Mouse (Mus musculus) C2C12 (cell line): ENCODE measurements around the gene Dpy30.
"Not testable (repeated sequence)": the region's sequence is repeated elsewhere in the genome, so short reads cannot be mapped to it uniquely, and the experiment has no call there.

Experiments used
- CTCF ChIP-seq: IDR thresholded peaks from one replicate; pipeline ENCODE4 v1.5.1; 2011; ENCODE audit not compliant: control insufficient read depth, insufficient read depth, insufficient read length
- MYOD1 ChIP-seq: IDR thresholded peaks from one replicate; pipeline ENCODE4 v1.6.1; 2011; ENCODE audit warnings: low read depth; ENCODE audit not compliant: control insufficient read depth, insufficient read length
- MYOG ChIP-seq: IDR thresholded peaks from one replicate; pipeline ENCODE4 v1.6.1; 2011; ENCODE audit not compliant: control insufficient read depth, insufficient read length; ENCODE audit errors: extremely low read depth
- USF1 ChIP-seq: IDR thresholded peaks from one replicate; pipeline ENCODE4 v1.6.1; 2011; ENCODE audit warnings: low read depth, mild to moderate bottlenecking, control low read depth, moderate library complexity

- TF ChIP-seq CTCF, MYOD1, MYOG, USF1: not testable (repeated sequence)
Observed at GRCm38 (mm10) chr17:74327195-74327594, 3.5 kb upstream of the Dpy30 start.
